Mouse (Mus musculus): ENCODE results near the gene Hoga1. TPM values are rescaled to one million over a fixed set of nuclear protein-coding genes. Genes with fewer than 3 reads are reported as not detected.
"Not testable (repeated sequence)": the region's sequence is repeated elsewhere in the genome, so short reads cannot be mapped to it uniquely, and the experiment has no call there.

The Hoga1 gene
- total RNA-seq, 2 experiments from 2014 or later: 1.3 to 2.2 TPM

- no peak for DNase-seq
- intact Hi-C loops (cut with DNase I): no loop called here
Measured at GRCm38 (mm10) chr19:42061443-42061842, 16.0 kb downstream of the Hoga1 start.

- intact Hi-C loops (cut with DNase I): loop anchor here (1.0 kb wide), 1 partner anchor 33 kb away; the partner anchor contains the start of gene Ankrd2
- peak; percentile 30 to 64 for DNase-seq
Measured at GRCm38 (mm10) chr19:42068441-42069240, 23.2 kb downstream of the Hoga1 start.

- peak in 1 of 2 experiments; percentile 50 for DNase-seq
- intact Hi-C loops (cut with DNase I): loop anchor here (1.0 kb wide), 1 partner anchor 34 kb away; the partner anchor contains the start of gene Ankrd2
Measured at GRCm38 (mm10) chr19:42069241-42069525, 23.8 kb downstream of the Hoga1 start.

- intact Hi-C loops (cut with DNase I): no loop called here
- DNase-seq: peak in 1 of 2 experiments; percentile 20
Measured at GRCm38 (mm10) chr19:42071221-42071620, 25.8 kb downstream of the Hoga1 start.

- intact Hi-C loops (cut with DNase I): no loop called here
Measured at GRCm38 (mm10) chr19:42071886-42072608, 26.6 kb downstream of the Hoga1 start.

GRCm38 (mm10) chr19:42072802-42073201, 27.4 kb downstream of the Hoga1 start:
- DNase-seq: no peak
- intact Hi-C loops (cut with DNase I): no loop called here

More at GRCm38 (mm10) chr19:42071886-42072608, 26.6 kb downstream of the Hoga1 start:
- DNase-seq: no peak

- intact Hi-C loops (cut with DNase I): no loop called here
Measured at GRCm38 (mm10) chr19:42075051-42075450, 29.6 kb downstream of the Hoga1 start.

GRCm38 (mm10) chr19:42075992-42076391, 30.6 kb downstream of the Hoga1 start:
- intact Hi-C loops (cut with DNase I): no loop called here
- DNase-seq: no peak

More at GRCm38 (mm10) chr19:42075051-42075450, 29.6 kb downstream of the Hoga1 start:
- DNase-seq: no peak

GRCm38 (mm10) chr19:42078566-42078965, 33.2 kb downstream of the Hoga1 start:
- intact Hi-C loops (cut with DNase I): no loop called here
- no peak for DNase-seq

- intact Hi-C loops (cut with DNase I): no loop called here
- no peak for DNase-seq
Measured at GRCm38 (mm10) chr19:42079006-42079405, 33.6 kb downstream of the Hoga1 start.

GRCm38 (mm10) chr19:42079950-42080349, 34.5 kb downstream of the Hoga1 start:
- DNase-seq: no peak
- intact Hi-C loops (cut with DNase I): no loop called here

- DNase-seq: no peak
- intact Hi-C loops (cut with DNase I): no loop called here
Measured at GRCm38 (mm10) chr19:42080469-42080868, 35.1 kb downstream of the Hoga1 start.

- intact Hi-C loops (cut with DNase I); DNase-seq: not testable (repeated sequence)
Measured at GRCm38 (mm10) chr19:42081613-42082012, 36.2 kb downstream of the Hoga1 start.

- intact Hi-C loops (cut with DNase I): no loop called here
Measured at GRCm38 (mm10) chr19:42085690-42086089, 40.3 kb downstream of the Hoga1 start.

GRCm38 (mm10) chr19:42086166-42086565, 40.8 kb downstream of the Hoga1 start, which contains the start of gene Morn4:
Gene Morn4 (minus strand): TSS chr19:42086357.
- peak; percentile 83 to 86 for DNase-seq
- intact Hi-C loops (cut with DNase I): no loop called here

More at GRCm38 (mm10) chr19:42085690-42086089, 40.3 kb downstream of the Hoga1 start:
- no peak for DNase-seq

- intact Hi-C loops (cut with DNase I): no loop called here
- DNase-seq: peak; percentile 68 to 72
Measured at GRCm38 (mm10) chr19:42089103-42089747, 43.8 kb downstream of the Hoga1 start.

GRCm38 (mm10) chr19:42089748-42090595, 44.6 kb downstream of the Hoga1 start, which contains the start of gene Pi4k2a:
Gene Pi4k2a (plus strand): TSS chr19:42090470.
- peak; percentile 99 to 100 for DNase-seq
- intact Hi-C loops (cut with DNase I): no loop called here

- intact Hi-C loops (cut with DNase I): no loop called here
- DNase-seq: no peak
Measured at GRCm38 (mm10) chr19:42090637-42091141, 45.3 kb downstream of the Hoga1 start.

- DNase-seq: no peak
- intact Hi-C loops (cut with DNase I): no loop called here
Measured at GRCm38 (mm10) chr19:42099406-42099805, 54.0 kb downstream of the Hoga1 start.

- no peak for DNase-seq
- intact Hi-C loops (cut with DNase I): no loop called here
Measured at GRCm38 (mm10) chr19:42104681-42105080, 59.3 kb downstream of the Hoga1 start.

Data from heart, postnatal 10 days (tissue).